Mouse (Mus musculus): ENCODE results near the gene Ucn2. TPM values are rescaled to one million over a fixed set of nuclear protein-coding genes. Genes with fewer than 3 reads are reported as not detected.

Ucn2 gene
- polyA plus RNA-seq (2012; rRNA removed): 2.1 and 3.0 TPM in 2 replicates

- no peak for DNase-seq (ENCODE audit: low read depth)
Measured at GRCm38 (mm10) chr9:108985710-108986109, at the start of gene Ucn2. Gene Ucn2, plus strand, starts transcription at chr9:108986010.

GRCm38 (mm10) chr9:108936418-108937364, 49.1 kb upstream of the Ucn2 start, which contains the start of gene Uqcrc1:
Gene Uqcrc1, plus strand, starts transcription at chr9:108936633.
- DNase-seq (ENCODE audit: low read depth): peak; percentile 58

- no peak for DNase-seq (ENCODE audit: low read depth)
Measured at GRCm38 (mm10) chr9:108945111-108945510, 40.7 kb upstream of the Ucn2 start.

- DNase-seq (ENCODE audit: low read depth): no peak
Measured at GRCm38 (mm10) chr9:108945608-108946007, 40.2 kb upstream of the Ucn2 start.

- DNase-seq (ENCODE audit: low read depth): no peak
Measured at GRCm38 (mm10) chr9:108949231-108949966, 36.4 kb upstream of the Ucn2 start.

GRCm38 (mm10) chr9:108949967-108950728, 35.7 kb upstream of the Ucn2 start:
- no peak for DNase-seq (ENCODE audit: low read depth)

GRCm38 (mm10) chr9:108953081-108953636, 32.7 kb upstream of the Ucn2 start, which contains the start of gene Col7a1:
Gene Col7a1, plus strand, starts transcription at chr9:108953586.
- no peak for DNase-seq (ENCODE audit: low read depth)

GRCm38 (mm10) chr9:108955241-108955640, 30.6 kb upstream of the Ucn2 start:
- DNase-seq (ENCODE audit: low read depth): no peak

- DNase-seq (ENCODE audit: low read depth): no peak
Measured at GRCm38 (mm10) chr9:108955846-108956245, 30.0 kb upstream of the Ucn2 start.

- no peak for DNase-seq (ENCODE audit: low read depth)
Measured at GRCm38 (mm10) chr9:108963577-108963976, 22.2 kb upstream of the Ucn2 start.

- DNase-seq (ENCODE audit: low read depth): no peak
Measured at GRCm38 (mm10) chr9:108964338-108964737, 21.5 kb upstream of the Ucn2 start.

- DNase-seq (ENCODE audit: low read depth): no peak
Measured at GRCm38 (mm10) chr9:108970623-108971022, 15.2 kb upstream of the Ucn2 start.

GRCm38 (mm10) chr9:108976483-108976882, 9.3 kb upstream of the Ucn2 start:
- no peak for DNase-seq (ENCODE audit: low read depth)

GRCm38 (mm10) chr9:108977966-108978365, 7.8 kb upstream of the Ucn2 start:
- DNase-seq (ENCODE audit: low read depth): no peak

- DNase-seq (ENCODE audit: low read depth): no peak
Measured at GRCm38 (mm10) chr9:108982498-108982897, 3.3 kb upstream of the Ucn2 start.

GRCm38 (mm10) chr9:108983209-108983608, 2.6 kb upstream of the Ucn2 start:
- no peak for DNase-seq (ENCODE audit: low read depth)

GRCm38 (mm10) chr9:108987704-108988350, 2.0 kb downstream of the Ucn2 start:
- DNase-seq (ENCODE audit: low read depth): no peak

- DNase-seq (ENCODE audit: low read depth): no peak
Measured at GRCm38 (mm10) chr9:108989802-108990461, 4.1 kb downstream of the Ucn2 start.

- no peak for DNase-seq (ENCODE audit: low read depth)
Measured at GRCm38 (mm10) chr9:108990462-108990820, 4.6 kb downstream of the Ucn2 start.

GRCm38 (mm10) chr9:108991428-108992084, 5.7 kb downstream of the Ucn2 start, which contains the start of gene Pfkfb4:
Gene Pfkfb4, plus strand, starts transcription at chr9:108991778.
- peak; percentile 97 for DNase-seq (ENCODE audit: low read depth)
